Mouse (Mus musculus): Measurements from ENCODE around the gene Apobec3. TPM values are rescaled to one million over a fixed set of nuclear protein-coding genes. Genes with fewer than 3 reads are reported as not detected.

The Apobec3 gene
- polyA plus RNA-seq, 1 experiment from 2014 or later = 9.7 TPM

DNA sequence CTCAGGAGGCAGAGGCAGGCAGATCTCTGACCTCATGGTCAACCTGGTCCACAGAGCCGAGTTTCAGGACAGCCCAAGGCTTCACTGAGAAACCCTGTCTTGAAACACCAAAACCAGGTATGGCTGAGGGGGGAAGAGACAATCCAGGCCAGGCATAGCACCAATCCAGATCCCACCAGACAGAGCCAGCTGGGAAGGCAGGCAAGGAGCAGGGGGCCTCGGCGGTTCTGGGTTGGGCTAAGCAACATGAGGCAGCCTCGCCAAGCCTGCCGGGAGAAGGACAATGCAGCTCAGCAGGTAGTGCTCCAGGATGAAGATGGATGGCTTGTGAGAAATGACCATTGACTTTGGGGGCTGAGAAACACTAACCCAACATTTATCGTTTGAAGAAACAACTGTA, 51.1 kb downstream of the Apobec3 start:
- no peak overlapping the region for H3K9ac ChIP-seq (ENCODE audit: low read length)

DNA sequence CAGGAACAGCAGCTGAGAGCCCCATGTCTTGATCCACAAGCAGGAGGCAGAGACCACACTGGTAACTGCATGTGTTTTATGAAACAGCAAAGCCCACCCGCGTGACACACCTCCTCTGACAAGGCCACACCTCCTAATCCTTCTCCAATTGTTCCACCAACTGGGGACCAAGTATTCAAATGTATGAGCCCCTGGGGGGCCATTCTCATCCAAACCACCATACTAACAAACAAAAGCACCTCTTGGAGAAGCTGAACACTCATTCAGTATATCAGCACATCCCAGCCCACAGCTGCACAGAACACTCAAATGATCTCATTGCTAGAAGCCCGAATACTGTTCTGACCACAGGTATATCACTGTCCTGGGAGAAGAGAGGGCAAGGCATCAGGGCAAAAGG, 52.1 kb downstream of the Apobec3 start:
- Histone ChIP-seq H3K9ac (ENCODE audit: low read length) (no peak overlapping the region), H3K4me3 (ENCODE audit: low read depth, low read length) (no peak overlapping the region), H3K36me3 (ENCODE audit: control insufficient read depth, insufficient read depth, low read length) (no peaks in the 10 kb centered on the region), H3K9me3 (ENCODE audit: control insufficient read depth, low read length) (no peaks in the 10 kb centered on the region), H3K4me1 (ENCODE audit: control insufficient read depth, insufficient read depth, low read length) (no peaks in the 10 kb centered on the region), H3K27ac (replicated peaks; ENCODE audit: low read depth, low read length) (no peak overlapping the region), H3K4me2 (ENCODE audit: low read depth, severe bottlenecking) (no peak overlapping the region), H3K27me3 (ENCODE audit: control insufficient read depth, insufficient read depth, low read length) (no peaks in the 10 kb centered on the region)
- DNase-seq (ENCODE audit: low spot score) (no peak), ATAC-seq (ENCODE audit: insufficient number of reproducible peaks, low FRiP score, low TSS enrichment, low read depth) (no peak)
- 88% methylated on average over 3 of the region's 3 CpGs for WGBS

More for the DNA sequence above, 51.1 kb downstream of the Apobec3 start:
- no peaks in the 10 kb centered on the region for H3K9me3 ChIP-seq (ENCODE audit: control insufficient read depth, low read length)
- H3K27me3 ChIP-seq (ENCODE audit: control insufficient read depth, insufficient read depth, low read length) = no peaks in the 10 kb centered on the region
- ATAC-seq (ENCODE audit: insufficient number of reproducible peaks, low FRiP score, low TSS enrichment, low read depth) (no peak), DNase-seq (ENCODE audit: low spot score) (no peak)
- no peak overlapping the region for H3K4me2 ChIP-seq (ENCODE audit: low read depth, severe bottlenecking)
- no peak overlapping the region for H3K4me3 ChIP-seq (ENCODE audit: low read depth, low read length)
- no peaks in the 10 kb centered on the region for H3K4me1 ChIP-seq (ENCODE audit: control insufficient read depth, insufficient read depth, low read length)
- WGBS = 88% methylated on average over 6 of the region's 6 CpGs
- H3K36me3 ChIP-seq (ENCODE audit: control insufficient read depth, insufficient read depth, low read length) = no peaks in the 10 kb centered on the region
- H3K27ac ChIP-seq (replicated peaks; ENCODE audit: low read depth, low read length) = no peak overlapping the region

DNA sequence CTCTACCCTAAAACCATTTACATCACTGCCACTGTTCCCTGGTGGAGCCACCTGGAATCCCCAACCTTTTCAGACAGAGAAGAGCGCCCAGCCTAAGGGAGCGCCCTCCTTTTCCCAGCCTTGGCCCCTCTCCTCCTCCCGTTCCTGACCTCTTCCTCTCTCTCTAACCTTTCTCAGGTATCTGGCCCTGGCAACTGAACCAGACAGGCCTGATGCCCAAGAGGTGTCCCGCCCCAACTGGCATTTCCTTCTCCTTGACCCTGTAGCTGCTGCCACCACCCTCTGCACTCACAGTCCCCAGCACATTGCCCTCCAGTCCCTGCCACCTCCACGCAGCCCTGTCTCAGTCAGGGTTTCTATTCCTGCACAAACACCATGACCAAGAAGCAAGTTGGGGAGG, 53.5 kb downstream of the Apobec3 start:
- no peaks in the 10 kb centered on the region for H3K27me3 ChIP-seq (ENCODE audit: control insufficient read depth, insufficient read depth, low read length)
- no peak for ATAC-seq (ENCODE audit: insufficient number of reproducible peaks, low FRiP score, low TSS enrichment, low read depth)
- no peak overlapping the region for H3K27ac ChIP-seq (replicated peaks; ENCODE audit: low read depth, low read length)
- no peak overlapping the region for H3K4me3 ChIP-seq (ENCODE audit: low read depth, low read length)
- peaks cover 5% of the 10 kb centered on the region for H3K4me1 ChIP-seq (ENCODE audit: control insufficient read depth, insufficient read depth, low read length)
- no peaks in the 10 kb centered on the region for H3K36me3 ChIP-seq (ENCODE audit: control insufficient read depth, insufficient read depth, low read length)
- 81% methylated on average over 5 of the region's 5 CpGs for WGBS
- no peaks in the 10 kb centered on the region for H3K9me3 ChIP-seq (ENCODE audit: control insufficient read depth, low read length)
- no peak for DNase-seq (ENCODE audit: low spot score)
- no peak overlapping the region for H3K9ac ChIP-seq (ENCODE audit: low read length)
- no peak overlapping the region for H3K4me2 ChIP-seq (ENCODE audit: low read depth, severe bottlenecking)

DNA sequence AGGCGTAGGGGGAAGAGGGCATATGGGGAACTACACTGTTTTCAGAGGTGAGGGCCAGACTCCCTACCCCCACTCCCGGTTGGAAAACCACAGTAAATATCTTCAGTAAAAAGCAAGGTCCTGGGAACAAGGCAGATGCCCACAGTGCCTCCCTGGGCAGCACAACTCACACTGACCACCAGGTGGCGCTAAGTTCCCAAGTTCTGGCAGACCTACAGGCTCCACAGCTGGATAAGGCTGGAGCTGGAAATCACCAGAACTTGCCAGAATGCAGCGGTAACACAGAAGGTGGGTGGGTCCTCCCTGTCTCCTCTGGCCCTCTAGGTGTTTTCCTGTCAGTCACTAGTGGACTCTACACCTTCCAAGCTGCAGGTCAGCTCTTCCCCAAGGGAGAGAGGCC, 54.6 kb downstream of the Apobec3 start:
- H3K9me3 ChIP-seq (ENCODE audit: control insufficient read depth, low read length) = no peaks in the 10 kb centered on the region
- no peak overlapping the region for H3K4me3 ChIP-seq (ENCODE audit: low read depth, low read length)
- 12% methylated on average over 4 of the region's 4 CpGs for WGBS
- peaks cover 15% of the 10 kb centered on the region for H3K4me1 ChIP-seq (ENCODE audit: control insufficient read depth, insufficient read depth, low read length)
- ATAC-seq (ENCODE audit: insufficient number of reproducible peaks, low FRiP score, low TSS enrichment, low read depth) (peak; percentile 73; the same call in 1 of the 2 replicates), DNase-seq (ENCODE audit: low spot score) (peak; percentile 97)
- no peaks in the 10 kb centered on the region for H3K36me3 ChIP-seq (ENCODE audit: control insufficient read depth, insufficient read depth, low read length)
- H3K27me3 ChIP-seq (ENCODE audit: control insufficient read depth, insufficient read depth, low read length) = no peaks in the 10 kb centered on the region
- H3K27ac ChIP-seq (replicated peaks; ENCODE audit: low read depth, low read length) = no peak overlapping the region
- H3K9ac ChIP-seq (ENCODE audit: low read length) = no peak overlapping the region
- H3K4me2 ChIP-seq (ENCODE audit: low read depth, severe bottlenecking) = no peak overlapping the region

DNA sequence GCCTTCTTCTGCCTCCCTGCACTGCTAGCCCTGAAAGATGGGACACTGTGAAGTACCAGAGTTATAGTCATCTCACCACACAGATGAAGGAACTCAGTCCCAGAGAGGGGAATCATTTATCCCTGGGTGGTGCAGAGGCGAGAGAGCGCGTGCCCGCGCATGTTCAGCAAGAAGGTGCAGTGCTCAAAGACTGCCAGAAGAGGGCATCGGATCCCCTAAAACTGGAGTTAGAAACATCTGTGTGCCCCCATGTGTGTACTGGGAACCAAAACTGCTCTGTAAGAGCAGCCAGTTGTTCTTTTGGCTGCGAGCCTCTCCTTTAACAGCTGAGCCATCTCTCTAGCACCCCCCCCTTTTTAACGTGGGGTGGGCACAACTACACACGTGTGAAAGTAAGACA, 55.3 kb downstream of the Apobec3 start:
- DNase-seq (ENCODE audit: low spot score) = peak; percentile 51

DNA sequence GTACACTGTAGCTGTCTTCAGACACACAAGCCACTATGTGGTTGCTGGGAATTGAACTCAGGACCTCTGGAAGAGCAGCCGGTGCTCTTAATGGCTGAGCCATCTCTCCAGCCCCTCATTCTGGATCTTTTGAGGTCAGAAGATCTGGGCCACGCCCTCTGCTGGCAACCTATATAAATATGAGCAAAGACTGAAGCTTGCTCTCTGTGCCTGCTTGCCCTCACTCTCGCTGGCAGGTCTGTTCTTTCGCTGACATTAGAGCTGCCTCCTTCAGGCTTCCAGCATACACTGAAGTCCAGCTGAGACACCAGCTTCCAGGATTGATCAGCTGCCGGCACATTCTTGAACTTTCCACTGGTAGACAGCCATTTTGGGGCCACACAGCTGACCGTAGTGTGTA, 56.2 kb downstream of the Apobec3 start:
- H3K27ac ChIP-seq (replicated peaks; ENCODE audit: low read depth, low read length) = no peak overlapping the region
- H3K36me3 ChIP-seq (ENCODE audit: control insufficient read depth, insufficient read depth, low read length) = no peaks in the 10 kb centered on the region
- 74% methylated on average over 6 of the region's 6 CpGs for WGBS

More for the DNA sequence above, 55.3 kb downstream of the Apobec3 start:
- no peaks in the 10 kb centered on the region for H3K9me3 ChIP-seq (ENCODE audit: control insufficient read depth, low read length)
- no peak overlapping the region for H3K9ac ChIP-seq (ENCODE audit: low read length)
- H3K4me1 ChIP-seq (ENCODE audit: control insufficient read depth, insufficient read depth, low read length) = peaks cover 21% of the 10 kb centered on the region
- H3K36me3 ChIP-seq (ENCODE audit: control insufficient read depth, insufficient read depth, low read length) = no peaks in the 10 kb centered on the region
- H3K27ac ChIP-seq (replicated peaks; ENCODE audit: low read depth, low read length) = no peak overlapping the region
- H3K4me2 ChIP-seq (ENCODE audit: low read depth, severe bottlenecking) = no peak overlapping the region
- WGBS = 52% methylated on average over 9 of the region's 9 CpGs
- H3K27me3 ChIP-seq (ENCODE audit: control insufficient read depth, insufficient read depth, low read length) = no peaks in the 10 kb centered on the region
- no peak for ATAC-seq (ENCODE audit: insufficient number of reproducible peaks, low FRiP score, low TSS enrichment, low read depth)
- no peak overlapping the region for H3K4me3 ChIP-seq (ENCODE audit: low read depth, low read length)

DNA sequence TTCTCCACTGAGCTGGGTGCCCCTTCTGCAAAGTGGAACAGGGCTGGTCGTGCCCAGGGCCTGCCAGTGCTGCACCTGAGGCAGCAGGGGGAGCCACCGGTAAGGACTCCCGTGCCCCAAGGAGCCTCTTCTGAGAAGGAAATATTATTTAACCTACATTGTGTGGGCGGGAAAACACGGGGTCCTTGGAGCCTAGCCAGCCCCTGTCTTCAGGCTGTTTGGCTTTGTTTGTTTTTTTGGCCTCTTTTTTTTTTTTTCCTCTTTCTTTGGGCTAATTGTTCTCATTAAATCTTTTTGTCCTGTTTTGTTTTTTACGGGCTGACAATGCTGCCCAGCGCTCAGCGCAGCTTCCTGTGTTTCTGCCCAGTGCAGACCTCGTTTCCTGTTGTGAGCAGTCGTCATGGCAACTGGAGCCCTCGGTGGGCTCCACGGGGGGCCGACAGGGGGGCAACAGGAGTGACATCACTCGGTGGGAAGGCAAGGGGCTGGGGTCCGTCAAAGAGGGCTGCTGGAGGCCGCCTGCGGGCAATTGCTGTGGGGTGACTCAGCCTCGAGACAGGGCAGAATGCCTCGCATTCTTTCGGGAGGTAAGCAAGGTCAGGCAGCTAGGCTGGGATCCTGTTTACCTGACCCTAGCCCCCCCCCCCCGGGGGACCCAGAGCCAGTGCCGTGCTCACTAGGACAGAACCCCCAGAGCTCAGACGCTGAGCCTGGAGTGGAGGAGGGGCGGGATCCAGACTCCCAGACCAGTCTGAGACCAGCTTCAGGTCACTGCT, 59.0 kb downstream of the Apobec3 start:
- Histone ChIP-seq H3K27me3 (ENCODE audit: control insufficient read depth, insufficient read depth, low read length) (no peaks in the 10 kb centered on the region), H3K4me2 (ENCODE audit: low read depth, severe bottlenecking) (peak overlapping the region; percentile 57), H3K9me3 (ENCODE audit: control insufficient read depth, low read length) (no peaks in the 10 kb centered on the region), H3K9ac (ENCODE audit: low read length) (peak overlapping the region; percentile 56), H3K27ac (replicated peaks; ENCODE audit: low read depth, low read length) (peak overlapping the region; percentile 70), H3K4me3 (ENCODE audit: low read depth, low read length) (peak overlapping the region; percentile 17; the same call in 1 of the 2 replicates), H3K4me1 (ENCODE audit: control insufficient read depth, insufficient read depth, low read length) (peaks cover 31% of the 10 kb centered on the region), H3K36me3 (ENCODE audit: control insufficient read depth, insufficient read depth, low read length) (no peaks in the 10 kb centered on the region)
- peak; percentile 61 for ATAC-seq (ENCODE audit: insufficient number of reproducible peaks, low FRiP score, low TSS enrichment, low read depth)
- 2% methylated on average over 24 of the region's 24 CpGs for WGBS
- peak; percentile 91 for DNase-seq (ENCODE audit: low spot score)

More for the DNA sequence above, 56.2 kb downstream of the Apobec3 start:
- Histone ChIP-seq H3K4me3 (ENCODE audit: low read depth, low read length) (no peak overlapping the region), H3K4me1 (ENCODE audit: control insufficient read depth, insufficient read depth, low read length) (peaks cover 26% of the 10 kb centered on the region), H3K4me2 (ENCODE audit: low read depth, severe bottlenecking) (no peak overlapping the region), H3K9ac (ENCODE audit: low read length) (no peak overlapping the region), H3K9me3 (ENCODE audit: control insufficient read depth, low read length) (no peaks in the 10 kb centered on the region), H3K27me3 (ENCODE audit: control insufficient read depth, insufficient read depth, low read length) (no peaks in the 10 kb centered on the region)
- DNase-seq (ENCODE audit: low spot score) = no peak
- ATAC-seq (ENCODE audit: insufficient number of reproducible peaks, low FRiP score, low TSS enrichment, low read depth) = no peak

DNA sequence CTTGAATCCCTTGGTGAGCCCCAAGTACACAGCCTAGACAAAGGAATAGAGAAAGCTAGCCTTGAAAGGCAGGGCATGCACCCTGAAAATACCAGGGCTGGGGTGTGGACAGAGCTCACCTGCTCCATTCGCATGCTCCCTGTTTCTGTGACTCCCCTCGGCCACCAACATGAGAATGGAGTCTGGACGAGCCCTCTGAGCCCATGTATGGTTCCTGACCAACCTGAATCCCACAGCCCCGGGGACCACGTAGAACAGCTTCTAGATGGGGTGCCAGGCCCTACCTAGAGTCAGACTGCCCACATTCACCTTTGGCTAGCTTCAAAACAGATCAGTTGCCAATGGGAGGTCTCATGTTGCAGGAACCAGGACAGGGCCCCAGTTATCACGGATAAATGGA, 59.8 kb downstream of the Apobec3 start:
- Histone ChIP-seq H3K27me3 (ENCODE audit: control insufficient read depth, insufficient read depth, low read length) (no peaks in the 10 kb centered on the region), H3K9ac (ENCODE audit: low read length) (no peak overlapping the region), H3K27ac (replicated peaks; ENCODE audit: low read depth, low read length) (peak overlapping the region; percentile 70), H3K4me1 (ENCODE audit: control insufficient read depth, insufficient read depth, low read length) (peaks cover 31% of the 10 kb centered on the region), H3K36me3 (ENCODE audit: control insufficient read depth, insufficient read depth, low read length) (no peaks in the 10 kb centered on the region), H3K9me3 (ENCODE audit: control insufficient read depth, low read length) (no peaks in the 10 kb centered on the region), H3K4me2 (ENCODE audit: low read depth, severe bottlenecking) (no peak overlapping the region), H3K4me3 (ENCODE audit: low read depth, low read length) (no peak overlapping the region)
- DNase-seq (ENCODE audit: low spot score) = no peak
- WGBS = 63% methylated on average over 6 of the region's 6 CpGs
- no peak for ATAC-seq (ENCODE audit: insufficient number of reproducible peaks, low FRiP score, low TSS enrichment, low read depth)

Data from limb, embryonic 11.5 days (tissue).